14 mouse cellular contexts compared by ENCODE assay signal in genomic region chr1:177340232-177340631, GRCm38 (mm10).
"Had no signal": no experiment of that assay in that cellular context is flagged by ENCODE, and none has a peak within 500 bp of the region (broad histone marks: within the 10 kb centered on the region; RNA-seq: fewer than 3 reads in every experiment).

No protein-coding gene starts in this region.

- H3K9ac ChIP-seq: limb, embryonic 15.5 days; liver, embryonic 12.5 days; lung, embryonic 14.5 days; midbrain, embryonic 15.5 days; stomach, embryonic 15.5 days had no signal

- H3K4me2 ChIP-seq: limb, embryonic 15.5 days; liver, embryonic 12.5 days; lung, embryonic 14.5 days; midbrain, embryonic 15.5 days; stomach, embryonic 15.5 days had no signal

- H3K9me3 ChIP-seq: limb, embryonic 15.5 days; liver, embryonic 12.5 days; midbrain, embryonic 15.5 days; stomach, embryonic 15.5 days had no signal

- H3K4me3 ChIP-seq: limb, embryonic 15.5 days; liver, embryonic 12.5 days; midbrain, embryonic 15.5 days; stomach, embryonic 15.5 days had no signal

- H3K27ac ChIP-seq: limb, embryonic 15.5 days; liver, embryonic 12.5 days; midbrain, embryonic 15.5 days; stomach, embryonic 15.5 days had no signal

- H3K4me1 ChIP-seq: liver, embryonic 12.5 days had no signal

- DNase-seq: kidney, adult 8-10 months; kidney, postnatal 25 days; layer of hippocampus, adult 9-11 months; layer of hippocampus, postnatal 36 days; lung, embryonic 14.5 days; lung, postnatal 10 days; lung, postnatal 4 days; right cerebral cortex, postnatal 14 days; thymus, adult 2 months; thymus, postnatal 25 days had no signal

- H3K36me3 ChIP-seq: limb, embryonic 15.5 days; liver, embryonic 12.5 days; midbrain, embryonic 15.5 days; stomach, embryonic 15.5 days had no signal

- H3K27me3 ChIP-seq: limb, embryonic 15.5 days; liver, embryonic 12.5 days; midbrain, embryonic 15.5 days; stomach, embryonic 15.5 days had no signal

- ATAC-seq: liver, embryonic 12.5 days; midbrain, embryonic 15.5 days had no signal
